Mouse (Mus musculus) spleen, postnatal 36 days (tissue): Measurements from ENCODE around the gene Hnrnpll.

Experiments used
- DNase-seq, 2 experiments: peaks; one replicate each; pipeline ENCODE4 v3.0.0; 2022; ENCODE audit warnings: low spot score in 2 of 2, mixed read lengths in 1 of 2

Gene Hnrnpll

GRCm38 (mm10) chr17:80061783-80062619, at the start of gene Hnrnpll:
Hnrnpll (minus strand) TSS chr17:80062334.
- DNase-seq: peak; percentile 82 to 88

- no peak for DNase-seq
Observed at GRCm38 (mm10) chr17:80105348-80105978, 43.3 kb upstream of the Hnrnpll start.

DNA sequence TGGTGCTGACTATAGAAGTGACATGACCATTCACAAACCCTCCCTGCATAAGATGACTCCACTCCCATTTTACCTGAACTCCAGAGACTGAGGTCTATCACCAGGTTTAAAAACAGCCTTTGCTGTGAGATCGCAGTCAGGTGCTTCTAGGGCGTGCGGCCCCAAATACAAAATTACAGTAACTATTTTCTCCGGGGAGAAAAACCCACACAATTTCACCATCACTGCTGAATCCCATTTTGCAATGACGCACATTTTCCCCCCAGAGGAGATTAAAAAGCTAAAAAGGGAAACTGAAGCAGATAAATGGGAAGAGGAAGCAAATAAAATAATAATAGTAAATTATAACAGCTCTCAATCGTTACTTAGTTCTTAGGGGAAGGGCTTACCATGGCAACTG, 37.7 kb upstream of the Hnrnpll start:
- DNase-seq: no peak

GRCm38 (mm10) chr17:80097221-80097620, 35.1 kb upstream of the Hnrnpll start:
- DNase-seq: no peak

DNA sequence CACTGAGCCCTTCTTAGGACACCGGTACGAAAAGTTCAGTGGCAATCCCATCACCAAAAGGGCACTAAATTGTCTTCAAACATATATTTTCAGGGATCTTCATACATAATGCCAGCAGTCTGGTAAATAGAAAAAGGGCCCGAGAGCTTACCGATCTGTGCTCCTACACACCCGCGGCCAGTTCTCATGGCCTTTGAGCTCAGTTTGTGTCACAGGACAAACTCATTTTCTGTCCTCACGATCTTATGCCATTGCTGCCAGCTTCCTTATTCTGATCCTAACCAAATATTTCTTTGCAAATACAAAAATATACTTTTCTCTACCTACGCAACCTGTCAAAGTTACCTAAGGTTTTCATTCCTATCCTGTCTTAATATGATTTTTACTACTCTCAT, 34.6 kb upstream of the Hnrnpll start:
- no peak for DNase-seq

GRCm38 (mm10) chr17:80096043-80096719, 34.0 kb upstream of the Hnrnpll start:
- DNase-seq: no peak

GRCm38 (mm10) chr17:80095254-80095899, 33.2 kb upstream of the Hnrnpll start:
- no peak for DNase-seq

GRCm38 (mm10) chr17:80091879-80092549, 29.9 kb upstream of the Hnrnpll start:
- no peak for DNase-seq

GRCm38 (mm10) chr17:80090551-80090950, 28.4 kb upstream of the Hnrnpll start:
- no peak for DNase-seq

DNA sequence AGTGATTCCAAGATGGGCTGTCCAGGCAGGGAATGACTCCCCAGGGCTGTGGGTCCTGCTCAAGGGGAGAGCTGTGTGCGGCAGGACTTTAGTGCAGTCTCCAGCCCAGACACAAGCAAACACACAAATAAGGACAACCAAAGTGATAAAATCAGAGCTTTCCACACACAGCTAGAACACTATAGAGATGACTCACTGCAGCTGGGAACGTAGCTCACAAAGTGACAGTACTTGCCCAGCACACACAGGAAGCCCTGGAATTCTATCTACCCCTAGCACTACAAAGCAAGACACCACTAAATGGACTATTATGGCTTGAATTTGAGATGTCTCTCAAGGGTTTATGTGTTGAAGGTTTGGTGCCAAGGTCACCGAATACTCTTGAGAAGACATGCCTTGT, 26.0 kb upstream of the Hnrnpll start:
- no peak for DNase-seq

DNA sequence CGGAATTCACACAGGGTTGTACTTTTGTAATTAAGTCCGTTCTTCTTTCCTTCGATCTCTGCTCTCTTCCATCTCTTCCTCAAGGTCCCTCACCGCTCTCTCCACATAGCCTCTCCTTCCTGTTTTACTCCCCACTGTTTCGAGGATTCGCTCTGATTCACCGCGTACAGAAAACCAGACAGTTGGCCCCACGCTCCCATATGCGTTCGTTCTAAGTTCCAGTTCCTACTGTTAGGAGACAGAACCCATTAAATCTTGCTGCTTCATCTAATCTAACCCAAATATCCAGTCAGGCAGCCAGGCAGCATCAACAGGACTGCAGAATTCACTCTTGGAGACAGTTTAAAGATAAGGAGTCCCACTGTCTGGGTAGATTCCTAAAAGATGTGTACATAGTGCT, 24.5 kb upstream of the Hnrnpll start:
- DNase-seq: no peak

- no peak for DNase-seq
Observed at GRCm38 (mm10) chr17:80084424-80084823, 22.3 kb upstream of the Hnrnpll start.

DNA sequence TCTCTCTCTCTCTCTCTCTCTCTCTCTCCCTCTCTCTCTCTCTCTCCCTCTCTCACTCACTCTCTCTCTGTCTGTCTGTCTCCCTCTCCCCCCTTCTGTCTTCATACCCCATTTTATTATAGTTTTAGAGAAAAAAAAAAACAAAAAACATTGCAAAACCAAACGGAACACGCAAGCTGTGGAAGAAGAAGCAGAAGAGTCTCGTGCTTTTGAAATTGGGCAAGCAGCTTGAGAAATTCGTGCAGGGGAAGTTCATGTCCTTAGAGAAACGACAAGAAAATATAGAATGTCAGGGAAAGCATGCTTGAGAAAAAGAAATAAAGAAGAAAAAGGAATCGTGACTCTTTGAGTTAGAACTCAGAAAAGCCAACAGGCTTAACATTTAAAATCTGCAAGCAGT, 21.1 kb upstream of the Hnrnpll start:
- no peak for DNase-seq

DNA sequence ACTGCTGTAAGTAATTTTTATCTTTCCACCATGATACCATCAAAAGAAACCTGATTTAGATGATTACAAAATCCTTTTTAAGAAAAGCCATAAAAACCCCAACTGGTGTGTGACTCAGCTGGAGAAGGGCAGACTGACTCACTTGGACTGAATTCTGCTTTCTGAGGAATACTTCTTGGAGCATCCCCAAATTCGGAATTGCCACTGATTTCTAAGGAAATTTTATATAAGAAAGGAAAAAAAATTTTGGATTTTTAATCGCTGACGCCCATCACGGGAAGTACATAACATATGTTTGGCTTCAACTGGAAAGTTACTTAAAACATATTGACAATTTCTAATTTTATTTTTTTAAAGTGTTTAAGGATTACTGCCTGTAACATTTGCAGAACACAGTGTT, 16.6 kb upstream of the Hnrnpll start:
- DNase-seq: no peak

DNA sequence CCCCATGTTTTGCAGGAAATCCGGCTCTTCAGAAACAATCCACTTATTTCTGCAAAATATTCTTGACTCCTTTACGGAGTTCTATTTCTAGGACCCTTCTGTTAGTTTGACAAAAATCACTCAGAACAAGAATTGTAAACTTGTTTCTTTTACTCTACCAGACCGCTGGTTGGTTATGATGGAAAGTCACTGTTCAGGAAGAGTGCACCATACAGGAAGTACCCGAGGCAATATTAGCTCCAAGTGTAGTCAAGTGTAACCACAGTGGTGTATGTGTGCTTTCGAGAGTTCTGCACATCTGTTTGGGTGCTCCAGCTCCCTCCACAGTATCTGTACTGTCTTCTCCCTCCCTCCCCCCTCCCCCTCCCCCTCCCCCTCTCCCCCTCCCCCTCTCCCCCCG, 5.1 kb upstream of the Hnrnpll start:
- peak; percentile 12 to 31 for DNase-seq

DNA sequence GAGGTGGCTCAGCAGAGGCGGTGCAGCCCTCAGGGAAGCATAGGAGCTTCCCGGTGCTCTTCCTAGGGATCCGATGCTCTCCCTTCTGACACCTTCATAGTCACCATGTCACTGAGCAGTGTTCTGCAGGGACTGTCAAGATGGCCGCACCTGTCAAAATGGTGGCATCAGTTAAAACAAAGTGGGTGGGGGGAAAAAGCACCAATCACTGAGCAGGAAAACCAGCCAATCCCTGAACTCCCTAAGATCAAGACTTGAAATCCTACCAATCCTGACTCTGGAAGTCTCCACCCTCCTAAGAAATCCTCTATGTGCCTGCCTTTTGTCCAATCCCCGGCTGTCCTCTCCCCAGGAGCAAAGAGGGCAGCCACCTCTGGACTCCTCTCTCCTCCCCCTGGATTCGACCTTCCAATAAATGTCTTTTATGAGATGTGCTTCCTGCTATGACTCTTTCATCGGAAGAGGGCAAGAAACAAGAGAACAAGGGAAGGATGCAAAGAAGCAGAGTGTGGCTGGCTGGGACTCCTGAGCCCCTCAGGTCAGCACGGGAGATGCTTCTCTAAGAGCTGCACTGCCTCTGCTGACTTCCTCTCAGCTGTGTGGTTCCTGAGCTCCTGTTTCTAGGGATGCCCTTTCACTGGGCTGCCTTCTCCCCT, 1.8 kb upstream of the Hnrnpll start:
- DNase-seq: no peak

DNA sequence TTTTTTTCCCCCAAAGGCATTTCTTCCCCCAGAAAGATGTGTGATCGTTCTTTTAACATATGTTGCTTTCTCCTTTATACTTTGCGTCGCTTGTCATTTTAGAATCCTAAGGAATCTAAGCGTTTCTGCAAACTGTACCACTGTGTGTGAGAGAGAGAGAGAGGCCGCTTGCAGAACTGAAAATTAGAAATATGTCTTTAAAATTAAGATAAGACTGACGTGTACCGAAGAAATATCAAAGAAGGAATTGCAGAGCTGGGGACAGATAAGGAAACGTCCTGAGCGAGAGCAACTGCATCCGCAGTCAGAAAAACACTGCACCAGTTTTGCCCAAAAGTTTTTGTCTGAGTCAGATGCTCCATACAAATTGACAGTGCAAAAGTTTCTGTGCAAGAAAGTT, 1.3 kb upstream of the Hnrnpll start:
- no peak for DNase-seq

GRCm38 (mm10) chr17:80062620-80063010, 481 bp upstream of the Hnrnpll start:
- peak in 1 of 2 experiments; percentile 12 for DNase-seq

DNA sequence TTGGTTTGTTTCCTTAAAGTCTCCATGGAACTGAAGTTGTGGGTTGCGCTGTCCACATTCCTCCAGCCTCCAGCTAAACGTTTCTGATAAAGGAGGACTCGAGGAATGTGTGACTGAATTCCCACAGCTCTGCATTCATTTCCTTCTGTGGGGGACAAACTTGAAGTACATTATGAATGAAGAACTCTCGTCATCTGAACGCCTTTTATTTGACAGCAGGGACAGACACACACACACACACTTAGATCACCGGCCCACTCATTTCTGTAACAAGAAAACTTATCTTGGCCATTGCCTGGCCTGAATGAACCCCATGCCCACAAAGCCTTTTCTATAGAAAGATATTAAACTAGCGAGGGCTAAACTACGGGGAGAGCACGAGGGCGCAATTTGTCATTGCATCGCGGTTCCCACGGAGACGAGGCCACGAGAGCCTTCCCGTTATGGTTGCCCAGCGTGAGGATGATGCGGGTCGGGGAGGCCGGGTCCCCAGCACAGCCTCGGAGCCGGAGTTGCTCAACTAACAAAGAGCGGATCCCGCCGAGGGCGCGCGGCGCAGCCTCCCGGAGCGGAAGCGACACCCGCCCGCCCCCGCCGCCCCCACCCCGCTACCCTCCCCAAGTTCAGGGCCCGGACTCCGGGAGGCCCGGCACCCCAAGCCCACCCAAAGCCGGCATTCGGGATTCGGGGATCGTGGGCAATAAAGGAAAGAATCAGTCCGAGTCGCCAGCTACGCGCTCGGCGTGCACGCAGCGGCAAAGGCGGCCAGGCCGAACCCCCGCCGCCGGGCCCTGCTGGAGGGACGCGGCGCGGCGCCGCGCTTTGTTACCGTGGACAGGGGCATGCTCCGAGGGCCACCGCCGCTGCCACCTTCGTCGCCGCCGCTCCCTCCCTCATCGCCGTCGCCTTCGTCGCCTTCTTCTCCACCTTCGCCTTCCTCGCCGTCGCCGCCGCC, 1.0 kb downstream of the Hnrnpll start:
- DNase-seq: peak; percentile 18 to 28

DNA sequence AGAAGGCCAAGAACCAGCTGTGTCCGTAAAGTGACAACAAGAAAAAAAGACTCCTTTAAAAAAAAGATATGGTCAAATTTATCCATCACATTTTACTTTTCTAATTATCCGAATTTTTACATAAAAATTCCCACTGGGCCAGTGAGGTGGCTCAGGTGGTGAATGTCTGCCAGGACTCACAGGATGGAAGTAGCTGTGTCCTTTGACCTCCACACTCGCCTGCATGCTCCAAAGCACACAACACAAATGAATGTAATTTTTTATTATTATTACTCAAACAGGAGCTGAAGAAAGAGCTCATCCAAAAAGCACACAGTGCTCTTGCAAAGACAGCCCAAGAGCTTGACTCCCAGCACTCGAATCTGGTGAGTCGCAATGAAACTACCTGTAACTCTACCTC, 2.0 kb downstream of the Hnrnpll start:
- no peak for DNase-seq
